9 mouse cellular contexts compared by ENCODE assay signal in genomic region chr19:4879324-4879703, GRCm38 (mm10). TPM values are rescaled to one million over a fixed set of nuclear protein-coding genes. Genes with fewer than 3 reads are reported as not detected.
DNase-seq lines count a peak whose midpoint lies in the region; ATAC-seq and TF ChIP-seq lines count a peak whose summit lies in the region.
"Had no signal": no experiment of that assay in that cellular context is flagged by ENCODE, and none has a peak within 500 bp of the region (broad histone marks: within the 10 kb centered on the region; RNA-seq: fewer than 3 reads in every experiment).

No protein-coding gene starts in this region.

- peak overlapping the region; percentile 94 for H3K4me2 ChIP-seq in embryonic facial prominence, embryonic 15.5 days (replicated peaks)
- peak overlapping the region; percentile 97 for H3K4me2 ChIP-seq in limb, embryonic 12.5 days

- H3K27me3 ChIP-seq in embryonic facial prominence, embryonic 15.5 days: no peaks in the 10 kb centered on the region
- H3K27me3 ChIP-seq in limb, embryonic 12.5 days: peaks cover 14% of the 10 kb centered on the region
- 0 out of 2 replicates have a peak, but pooled peaks cover 2% of the 10 kb centered on the region for H3K27me3 ChIP-seq in small intestine, adult 2 months (ENCODE audit: control insufficient read depth, insufficient read depth, low read length)

- TF ChIP-seq POLR2A in small intestine, adult 2 months (IDR thresholded peaks at IDR 0.05; ENCODE audit: low read depth, low read length): no peak

- H3K36me3 ChIP-seq in embryonic facial prominence, embryonic 15.5 days: peaks cover 11% of the 10 kb centered on the region
- no peaks in the 10 kb centered on the region for H3K36me3 ChIP-seq in limb, embryonic 12.5 days
- no peaks in the 10 kb centered on the region for H3K36me3 ChIP-seq in small intestine, adult 2 months (ENCODE audit: control insufficient read depth, insufficient read depth, low read length)

- ATAC-seq in embryonic facial prominence, embryonic 15.5 days (ENCODE audit: insufficient number of reproducible peaks, low FRiP score, low TSS enrichment, low read depth): no peak
- ATAC-seq in limb, embryonic 12.5 days (ENCODE audit: insufficient number of reproducible peaks, insufficient read depth, low FRiP score, low TSS enrichment, low read depth): no peak

- intact Hi-C loops in left cerebral cortex, adult 2 months (cut with DNase I): no loop called here
- intact Hi-C loops in left cerebral cortex, postnatal 10 days (cut with DNase I): no loop called here

- H3K4me1 ChIP-seq in embryonic facial prominence, embryonic 15.5 days: peaks cover 23% of the 10 kb centered on the region
- peaks cover 14% of the 10 kb centered on the region for H3K4me1 ChIP-seq in limb, embryonic 12.5 days (replicated peaks)
- peaks cover 6% of the 10 kb centered on the region for H3K4me1 ChIP-seq in small intestine, adult 2 months (ENCODE audit: control insufficient read depth, insufficient read depth, insufficient read length, low read length)

- no peak for DNase-seq in left cerebral cortex, adult 2 months (ENCODE audit: extremely low spot score in 1 of 2, low spot score in 2 of 2)
- no peak for DNase-seq in left cerebral cortex, postnatal 10 days (ENCODE audit: extremely low spot score in 1 of 2, low spot score in 2 of 2)
- DNase-seq in right cerebral cortex, adult 2 months (ENCODE audit: low spot score in 2 of 2): no peak
- DNase-seq in right cerebral cortex, adult 18-20 months: no peak
- no peak for DNase-seq in right cerebral cortex, postnatal 36 days (ENCODE audit: low spot score in 2 of 2)
- DNase-seq: kidney, postnatal 4 days had no signal

- no peak overlapping the region for H3K27ac ChIP-seq in left cerebral cortex, adult 2 months
- no peak overlapping the region for H3K27ac ChIP-seq in embryonic facial prominence, embryonic 15.5 days (replicated peaks)
- H3K27ac ChIP-seq in limb, embryonic 12.5 days: no peak overlapping the region
- no peak overlapping the region for H3K27ac ChIP-seq in small intestine, adult 2 months (ENCODE audit: insufficient read depth, low read depth, low read length)

- H3K9me3 ChIP-seq in embryonic facial prominence, embryonic 15.5 days (replicated peaks): no peaks in the 10 kb centered on the region
- no peaks in the 10 kb centered on the region for H3K9me3 ChIP-seq in limb, embryonic 12.5 days

- WGBS in embryonic facial prominence, embryonic 15.5 days: 44% methylated on average over 10 of the region's 10 CpGs
- 48% methylated on average over 10 of the region's 10 CpGs for WGBS in limb, embryonic 12.5 days
- WGBS in small intestine, adult 2 months: 34% methylated on average over 10 of the region's 10 CpGs

- peak overlapping the region; percentile 75 for H3K4me3 ChIP-seq in left cerebral cortex, adult 2 months
- peak overlapping the region; percentile 82 for H3K4me3 ChIP-seq in embryonic facial prominence, embryonic 15.5 days (replicated peaks)
- H3K4me3 ChIP-seq in limb, embryonic 12.5 days (replicated peaks): peak overlapping the region; percentile 89
- H3K4me3 ChIP-seq in small intestine, adult 2 months (ENCODE audit: low read depth, low read length): peak overlapping the region; percentile 27; the same call in 1 of the 2 replicates

- no peak for TF ChIP-seq CTCF in left cerebral cortex, adult 2 months (IDR thresholded peaks at IDR 0.05)
- TF ChIP-seq CTCF in small intestine, adult 2 months (IDR thresholded peaks at IDR 0.05; ENCODE audit: extremely low read depth, insufficient read length, insufficient replicate concordance, low read depth, low read length): no peak

- H3K9ac ChIP-seq in embryonic facial prominence, embryonic 15.5 days: peak overlapping the region; percentile 91
- peak overlapping the region; percentile 86; the same call in 1 of the 2 replicates for H3K9ac ChIP-seq in limb, embryonic 12.5 days (replicated peaks)

RNA-seq across cellular contexts. Expression of gene Zdhhc24, which starts 0.8 kb away (rescaled TPM):
- total RNA-seq in left cerebral cortex, adult 2 months (2021): 10 to 100 TPM; 24.7 to 25.9 TPM
- 10 to 100 TPM; 22.7 to 27.8 TPM for total RNA-seq in left cerebral cortex, postnatal 10 days (2021)
- 14.0 and 14.9 TPM in 2 replicates for polyA plus RNA-seq in embryonic facial prominence, embryonic 15.5 days (2015; fragmentation: Nextera tagmentation; extraction: Ambion mirVana)
- polyA plus RNA-seq in limb, embryonic 12.5 days (2016; fragmentation: Nextera tagmentation; extraction: Ambion mirVana): 9.5 and 10.7 TPM in 2 replicates
- 13.4 and 22.3 TPM in 2 replicates for polyA plus RNA-seq in small intestine, adult 2 months (2012; rRNA removed)

RNA-seq across cellular contexts. Expression of gene Actn3, which starts 1.6 kb away (rescaled TPM):
- 1 to 10 TPM; 1.4 to 1.5 TPM for total RNA-seq in left cerebral cortex, adult 2 months (2021)
- 1 to 10 TPM; 3.1 to 3.9 TPM for total RNA-seq in left cerebral cortex, postnatal 10 days (2021)
- polyA plus RNA-seq in embryonic facial prominence, embryonic 15.5 days (2015; fragmentation: Nextera tagmentation; extraction: Ambion mirVana): 29.6 and 33.7 TPM in 2 replicates
- 9.0 and 9.1 TPM in 2 replicates for polyA plus RNA-seq in limb, embryonic 12.5 days (2016; fragmentation: Nextera tagmentation; extraction: Ambion mirVana)
- polyA plus RNA-seq in small intestine, adult 2 months (2012; rRNA removed): 0.32 and 0.58 TPM in 2 replicates

RNA-seq across cellular contexts. Expression of gene Ctsf, which starts 24.4 kb away (rescaled TPM):
- 100 to 1,000 TPM; 102 to 107 TPM for total RNA-seq in left cerebral cortex, adult 2 months (2021)
- total RNA-seq in left cerebral cortex, postnatal 10 days (2021): 100 to 1,000 TPM in 1 of 2 experiments, 10 to 100 TPM in 1; 99.2 to 106 TPM
- 62.7 and 63.9 TPM in 2 replicates for polyA plus RNA-seq in embryonic facial prominence, embryonic 15.5 days (2015; fragmentation: Nextera tagmentation; extraction: Ambion mirVana)
- polyA plus RNA-seq in limb, embryonic 12.5 days (2016; fragmentation: Nextera tagmentation; extraction: Ambion mirVana): 31.6 and 36.0 TPM in 2 replicates
- 18.4 and 28.4 TPM in 2 replicates for polyA plus RNA-seq in small intestine, adult 2 months (2012; rRNA removed)

RNA-seq across cellular contexts. Expression of gene Bbs1, which starts 27.1 kb away (rescaled TPM):
- total RNA-seq in left cerebral cortex, adult 2 months (2021): 10 to 100 TPM; 40.0 to 48.1 TPM
- total RNA-seq in left cerebral cortex, postnatal 10 days (2021): 10 to 100 TPM; 36.7 to 41.8 TPM
- polyA plus RNA-seq in embryonic facial prominence, embryonic 15.5 days (2015; fragmentation: Nextera tagmentation; extraction: Ambion mirVana): 4.6 and 5.5 TPM in 2 replicates
- 5.1 and 6.5 TPM in 2 replicates for polyA plus RNA-seq in limb, embryonic 12.5 days (2016; fragmentation: Nextera tagmentation; extraction: Ambion mirVana)
- polyA plus RNA-seq in small intestine, adult 2 months (2012; rRNA removed): 1.1 and 1.7 TPM in 2 replicates

RNA-seq across cellular contexts. Expression of gene Ccdc87, which starts 40.1 kb away (rescaled TPM):
- 1 to 10 TPM; 2.0 to 2.6 TPM for total RNA-seq in left cerebral cortex, adult 2 months (2021)
- 1 to 10 TPM; 2.4 to 2.9 TPM for total RNA-seq in left cerebral cortex, postnatal 10 days (2021)
- 1.2 and 1.9 TPM in 2 replicates for polyA plus RNA-seq in embryonic facial prominence, embryonic 15.5 days (2015; fragmentation: Nextera tagmentation; extraction: Ambion mirVana)
- polyA plus RNA-seq in limb, embryonic 12.5 days (2016; fragmentation: Nextera tagmentation; extraction: Ambion mirVana): 0.06 and 0.09 TPM in 2 replicates
- 0.09 and 0.11 TPM in 2 replicates for polyA plus RNA-seq in small intestine, adult 2 months (2012; rRNA removed)

Comparison
In these comparisons a context has a peak if more than half of its experiments do, and no peak if none do; other contexts are left out.
1. H3K4me3 ChIP-seq: peak in every context shown above with its lines; median percentile 89 in limb, embryonic 12.5 days; 82 in embryonic facial prominence, embryonic 15.5 days; 75 in left cerebral cortex, adult 2 months; 27 in small intestine, adult 2 months.